Mouse (Mus musculus) bone marrow macrophage, adult 2 months (primary cell): ENCODE results near the gene Fdxacb1.

Experiments used
- CTCF ChIP-seq: IDR thresholded peaks from 2 replicates; pipeline ENCODE4 v1.5.1; 2012; ENCODE audit warnings: low read depth, mild to moderate bottlenecking, low read length, moderate library complexity
- POLR2A ChIP-seq: IDR thresholded peaks from 2 replicates; pipeline ENCODE4 v1.6.1; 2012; ENCODE audit warnings: mild to moderate bottlenecking, low read depth, low read length, borderline replicate concordance

DNA sequence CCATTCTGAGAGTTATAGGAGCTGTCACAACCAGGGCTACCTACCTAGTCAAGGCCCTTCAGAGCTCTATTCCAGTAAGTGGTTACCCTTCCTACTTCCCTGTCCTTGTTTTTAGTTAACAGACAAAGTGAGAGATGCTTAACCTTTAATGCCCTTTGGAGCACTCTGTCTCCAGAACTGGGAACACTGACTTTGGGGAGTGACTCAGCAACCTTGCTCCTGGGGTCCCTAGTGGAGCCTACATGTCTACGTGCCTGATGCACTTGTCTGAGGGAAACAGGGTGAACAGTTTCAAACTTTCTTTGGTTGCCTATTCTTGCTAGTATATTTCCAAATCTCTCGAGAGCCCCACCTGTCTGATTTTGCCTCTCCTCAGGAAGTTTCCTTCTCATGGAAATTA is 25.3 kb upstream of the Fdxacb1 start:
- TF ChIP-seq CTCF (no peak), POLR2A (no peak)
